Mouse (Mus musculus) spleen, postnatal 14 days (tissue): Measurements from ENCODE around the gene Tmem201.
"Not testable (repeated sequence)": the region's sequence is repeated elsewhere in the genome, so short reads cannot be mapped to it uniquely, and the experiment has no call there.

Source experiments
- DNase-seq, 2 experiments: peaks; one replicate each; pipeline ENCODE4 v3.0.0; 2021 to 2022; ENCODE audit warnings: low spot score in 2 of 2

Gene Tmem201

DNA sequence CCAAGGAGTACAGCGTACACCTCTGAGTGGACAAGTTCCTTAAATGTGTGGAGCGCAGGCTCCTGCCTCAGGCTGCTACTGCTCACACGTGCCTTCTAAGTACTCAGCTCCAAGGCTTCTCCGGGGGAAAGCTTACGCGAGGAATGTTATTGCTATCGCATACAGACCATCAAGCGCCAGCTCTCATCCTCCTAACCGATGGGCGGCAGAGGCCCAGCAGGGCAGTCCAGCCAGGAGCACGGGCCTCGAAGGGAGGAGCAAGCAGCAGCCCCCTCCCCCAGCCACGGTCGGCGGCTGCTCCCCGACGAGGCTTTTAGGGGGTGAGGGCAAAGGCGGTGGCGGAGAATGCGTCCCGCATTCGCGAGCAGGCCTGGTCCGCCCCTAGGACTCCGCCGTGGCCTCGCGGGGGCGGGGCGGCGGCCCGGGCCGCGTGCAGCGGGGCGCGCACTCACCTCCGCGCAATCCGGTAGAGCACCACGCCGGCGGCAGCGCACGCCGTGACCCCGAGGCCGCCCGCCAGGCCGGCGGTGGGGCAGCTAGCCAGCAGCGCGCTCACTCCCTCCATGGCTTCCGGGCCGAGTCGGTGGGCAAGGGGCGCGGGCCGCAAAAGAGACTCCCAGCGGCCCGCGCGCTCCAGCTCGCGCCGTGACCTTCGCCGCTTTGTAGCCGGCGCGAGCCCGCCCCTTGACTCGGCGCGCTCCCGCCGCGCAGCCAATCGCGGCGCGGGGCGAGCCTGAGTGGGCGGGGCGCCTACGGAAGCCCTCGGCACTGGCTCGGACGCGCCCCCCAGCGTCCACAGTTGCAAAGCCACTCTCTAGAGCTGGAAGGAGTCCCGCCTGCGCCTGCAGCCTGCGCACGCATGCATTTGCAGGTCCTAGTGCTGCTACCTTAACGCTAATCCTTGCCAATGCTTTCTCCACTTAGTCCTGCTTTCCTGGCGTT is at the start of gene Tmem201:
Gene Tmem201 (minus strand): TSS at position 662 of the 942 bp plus-strand sequence.
- DNase-seq = peak; percentile 90 to 93

DNA sequence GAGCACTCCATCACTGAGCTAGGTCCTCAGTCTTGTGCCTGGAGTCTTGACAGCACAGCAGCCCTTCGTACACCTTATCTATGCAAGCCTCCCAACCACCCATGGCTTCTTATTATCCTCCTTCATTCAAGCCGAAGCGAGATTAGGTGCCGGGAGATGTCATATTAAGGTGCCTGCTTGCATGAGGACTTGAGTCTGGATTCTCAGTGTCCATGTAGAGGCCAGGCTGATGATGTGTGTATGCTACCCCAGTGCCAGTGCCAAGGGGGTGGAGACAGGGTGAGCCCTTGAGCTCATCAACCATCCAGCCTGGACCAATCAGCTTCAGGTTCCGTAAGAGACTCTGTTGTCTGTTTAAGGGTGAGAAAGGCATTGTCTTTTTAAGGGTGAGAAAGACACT is 47.1 kb upstream of the Tmem201 start:
- DNase-seq = no peak

DNA sequence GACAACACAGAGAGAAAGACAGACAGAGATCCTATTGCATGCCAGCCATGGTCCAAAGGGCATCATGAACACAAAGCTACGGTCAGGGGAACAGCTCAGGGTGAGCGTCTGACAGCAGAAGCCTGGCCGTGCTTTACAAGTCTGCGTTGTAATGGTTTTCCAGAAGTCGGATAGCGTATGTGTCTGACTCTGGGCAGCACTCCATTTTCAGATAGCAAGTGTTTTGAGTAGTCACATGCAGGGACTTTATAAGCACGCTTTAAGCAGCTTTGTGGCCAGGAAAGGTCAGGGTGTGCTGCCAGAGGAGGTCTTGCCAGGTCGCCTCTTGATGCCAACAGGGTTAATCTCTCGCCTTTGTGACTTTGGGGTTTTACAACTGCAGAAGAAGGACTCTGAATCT is 46.5 kb upstream of the Tmem201 start:
- no peak for DNase-seq

DNA sequence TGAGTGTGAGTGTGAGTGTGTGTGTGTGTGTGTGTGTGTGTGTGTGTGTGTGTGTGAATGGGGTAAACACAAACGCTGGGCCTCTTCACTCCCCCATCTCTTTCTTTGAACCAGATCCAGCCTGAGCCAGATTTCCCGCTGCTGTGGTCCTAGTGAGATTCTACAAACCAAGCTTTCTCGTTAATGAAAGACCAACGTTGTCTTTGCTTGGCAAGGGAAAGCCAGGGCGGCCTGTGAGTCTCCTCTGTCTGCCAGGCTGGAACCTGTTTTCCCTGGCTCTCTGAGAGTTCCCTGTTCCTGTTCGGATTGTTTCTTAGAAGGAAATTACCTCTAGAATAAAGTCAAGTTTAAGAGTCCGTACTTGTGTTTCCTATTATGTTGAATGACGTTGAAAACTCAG is 45.1 kb upstream of the Tmem201 start:
- no peak for DNase-seq

DNA sequence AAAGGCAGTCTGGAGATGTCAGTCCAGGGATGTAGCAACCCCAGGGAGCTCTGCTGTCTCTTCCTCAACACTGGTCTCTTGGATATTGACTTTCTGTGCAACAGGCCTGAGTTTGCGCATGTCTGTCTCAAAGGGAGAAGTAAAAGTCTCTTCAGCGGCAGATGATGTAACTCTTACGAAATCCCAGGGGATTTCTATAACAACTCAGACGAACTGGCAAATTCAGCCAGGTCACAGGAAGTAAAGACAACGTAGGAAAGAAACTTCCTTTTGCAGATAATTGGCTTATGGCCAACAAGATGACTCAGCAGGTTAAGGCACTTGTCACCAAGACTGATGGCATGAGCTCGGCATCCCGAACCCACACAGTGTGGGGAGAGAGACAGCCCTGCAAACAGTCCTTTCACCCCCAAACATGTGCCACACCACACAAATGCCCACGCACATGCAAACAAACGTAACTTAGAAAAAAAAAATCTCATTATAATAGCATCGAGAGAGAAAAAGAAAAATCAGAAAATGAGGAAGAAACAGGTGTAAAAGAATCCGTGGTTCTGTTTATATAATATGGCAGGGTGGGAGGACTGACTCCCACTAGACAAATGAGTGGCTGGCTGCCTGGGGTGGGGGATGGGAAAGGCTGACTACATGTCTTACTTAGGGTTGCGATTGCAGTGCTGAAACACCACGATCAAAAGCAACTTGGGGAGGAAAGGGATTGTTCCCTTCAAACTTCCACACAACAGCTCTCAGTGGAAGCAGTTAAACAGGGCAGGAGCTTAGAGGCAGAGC is 42.9 kb upstream of the Tmem201 start:
- no peak for DNase-seq

DNA sequence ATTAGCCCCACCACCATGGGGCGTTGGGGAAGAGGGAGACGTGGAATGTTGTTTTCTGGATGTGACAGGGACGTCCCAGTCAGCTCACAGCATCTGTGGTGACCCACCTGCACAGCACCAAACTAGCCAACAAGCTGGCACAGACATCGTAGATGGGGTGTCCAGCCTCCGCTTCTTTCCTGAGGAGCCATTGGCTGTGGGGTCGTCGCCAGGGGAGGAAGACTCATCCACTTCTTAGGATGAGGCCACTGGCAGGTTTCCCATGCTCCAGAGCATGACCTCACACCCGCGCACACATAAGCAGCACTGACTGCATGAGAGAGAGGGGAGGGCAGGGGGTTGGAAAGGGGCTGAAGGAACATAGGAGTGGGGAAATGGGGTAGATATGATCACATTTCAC is 42.1 kb upstream of the Tmem201 start:
- DNase-seq = no peak

DNA sequence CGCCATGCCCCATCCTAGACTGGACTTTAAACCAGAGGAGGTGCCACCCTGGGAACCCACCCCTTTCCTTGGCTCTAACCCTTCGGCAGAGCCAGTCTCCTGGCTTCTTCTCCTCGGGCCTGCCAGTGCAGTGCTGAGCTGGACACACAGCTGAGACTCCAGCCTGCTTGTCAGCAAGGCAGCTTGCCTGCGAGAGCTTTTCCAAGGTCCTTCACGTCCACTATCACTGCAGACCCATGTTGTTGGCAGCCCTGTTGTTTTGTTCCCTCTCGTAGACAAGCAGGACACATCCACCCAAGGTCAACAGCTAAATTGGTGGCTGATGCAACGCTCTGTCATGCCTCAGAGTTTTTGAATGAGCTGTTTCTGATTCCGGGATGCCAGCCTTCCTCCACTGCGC is 39.3 kb upstream of the Tmem201 start:
- no peak for DNase-seq

DNA sequence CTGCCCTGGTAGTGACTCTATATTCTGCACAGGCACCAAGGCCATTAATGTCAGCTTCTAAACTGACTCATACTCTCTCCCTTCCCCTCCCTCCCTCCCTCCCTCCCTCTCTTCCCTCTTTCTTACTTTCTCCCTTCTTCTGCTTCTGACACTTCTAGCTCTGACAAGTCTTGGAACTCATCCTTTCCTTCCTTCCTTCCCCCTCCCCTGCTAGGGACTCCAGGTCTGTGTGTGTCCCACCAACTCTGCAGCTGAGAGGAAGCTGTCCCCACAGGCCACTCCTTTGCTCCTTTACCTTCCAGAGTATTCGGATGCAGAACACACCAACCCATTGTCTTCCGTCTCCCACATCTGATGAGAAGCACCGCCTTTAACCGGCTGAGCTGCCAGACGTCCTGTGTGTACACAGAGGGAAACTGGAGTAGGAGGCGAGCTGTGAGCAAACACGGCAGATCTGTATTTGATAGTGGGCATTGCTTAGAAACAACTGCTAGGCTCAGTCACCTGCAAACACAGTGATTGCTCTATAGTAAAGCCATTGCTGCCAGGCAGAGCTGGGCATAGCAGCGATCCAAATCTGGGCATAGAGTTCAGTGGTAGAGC is 38.0 kb upstream of the Tmem201 start:
- DNase-seq = no peak

DNA sequence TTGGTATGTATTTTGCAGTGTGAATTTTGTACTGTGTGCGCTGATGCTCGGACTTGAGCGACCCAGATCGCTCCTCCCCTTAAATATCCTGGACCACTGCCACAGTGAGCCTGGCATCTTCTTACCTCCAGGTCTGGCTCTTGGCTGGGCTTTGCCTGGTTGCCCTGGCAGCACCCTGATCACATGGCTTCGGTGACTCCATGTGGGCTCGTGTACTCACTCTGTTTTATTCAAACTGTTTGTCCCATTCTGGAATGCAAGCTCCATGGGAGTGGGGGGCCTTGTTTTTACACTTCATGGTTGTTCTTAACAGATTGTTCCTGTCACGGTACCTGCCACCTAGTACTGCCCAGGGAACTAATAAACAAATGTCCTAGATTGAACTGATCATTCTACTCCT is 37.5 kb upstream of the Tmem201 start:
- DNase-seq = no peak

DNA sequence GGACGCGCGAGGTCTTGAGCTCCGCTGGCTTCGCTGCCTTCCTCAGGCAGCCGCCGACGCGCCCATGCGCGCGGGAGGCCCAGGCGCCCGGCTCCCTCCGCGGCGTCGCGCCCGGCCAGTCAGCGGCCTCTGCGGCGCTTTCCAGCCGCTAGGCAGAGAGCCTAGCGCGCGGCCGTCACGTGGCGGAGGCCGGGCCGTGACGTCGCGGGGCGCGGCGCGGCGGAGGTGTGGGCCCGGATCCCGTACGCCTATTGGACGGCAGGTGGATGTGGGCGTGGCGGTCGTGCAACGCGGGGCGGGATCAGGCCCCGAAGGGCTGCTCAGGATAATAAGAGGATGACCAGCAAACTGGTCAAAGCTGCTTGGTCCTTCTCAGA is 36.2 kb upstream of the Tmem201 start, which contains the start of gene Slc25a33:
Gene Slc25a33 (minus strand): TSS at position 184 of the 377 bp plus-strand sequence.
- DNase-seq = peak; percentile 83 to 90

DNA sequence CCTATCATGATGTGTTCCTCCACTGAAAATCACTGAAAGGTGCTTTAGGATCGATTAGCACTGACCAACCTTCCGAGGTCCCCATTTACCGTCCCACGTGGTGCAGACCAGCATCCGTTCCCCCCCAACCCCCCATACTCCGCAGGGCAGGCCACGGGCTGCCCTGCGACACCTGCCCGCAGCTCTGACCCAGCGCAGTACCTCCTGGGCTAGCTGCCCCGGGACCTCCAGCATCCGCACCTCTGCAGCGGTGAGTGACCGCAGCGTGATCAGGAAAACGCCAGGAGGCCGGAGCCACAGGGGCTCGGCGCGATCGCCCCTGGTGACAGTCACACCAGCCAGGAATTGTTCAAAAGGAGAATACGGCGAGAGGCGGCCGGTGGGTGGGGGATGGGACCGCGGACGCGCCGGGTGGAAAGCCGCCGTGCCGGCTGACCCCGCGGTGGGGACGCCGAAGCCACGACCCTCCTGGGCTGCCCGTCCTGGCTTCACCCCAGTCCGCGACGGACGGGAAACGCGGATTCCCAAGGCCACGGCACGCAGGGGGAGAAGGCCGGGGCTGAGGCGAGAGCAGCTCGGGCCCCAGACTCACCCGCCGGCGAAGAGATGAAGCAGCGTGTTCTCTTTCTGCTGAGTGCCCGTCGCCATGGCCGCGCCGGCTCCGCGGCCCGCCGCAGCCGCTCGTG is 35.7 kb upstream of the Tmem201 start:
- DNase-seq = no peak

DNA sequence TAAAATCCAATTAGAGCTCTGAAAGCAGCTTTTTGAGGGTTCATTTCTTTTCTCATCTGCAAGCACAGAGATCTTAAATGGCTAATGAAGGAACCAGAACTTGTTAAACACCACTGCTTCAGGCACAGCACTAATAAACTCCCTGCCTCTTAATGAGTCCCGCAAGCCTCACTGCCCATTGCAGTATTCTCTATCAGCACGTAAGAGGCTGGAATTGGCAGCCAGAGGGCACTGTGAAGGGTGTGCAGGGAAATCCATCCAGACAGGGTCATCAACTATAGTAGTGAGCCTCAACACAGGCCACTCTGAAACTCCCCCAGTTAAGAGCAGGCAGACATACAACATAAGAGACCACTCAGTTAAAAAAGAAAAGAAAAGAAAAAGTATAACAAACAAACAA is 34.5 kb upstream of the Tmem201 start:
- no peak for DNase-seq

DNA sequence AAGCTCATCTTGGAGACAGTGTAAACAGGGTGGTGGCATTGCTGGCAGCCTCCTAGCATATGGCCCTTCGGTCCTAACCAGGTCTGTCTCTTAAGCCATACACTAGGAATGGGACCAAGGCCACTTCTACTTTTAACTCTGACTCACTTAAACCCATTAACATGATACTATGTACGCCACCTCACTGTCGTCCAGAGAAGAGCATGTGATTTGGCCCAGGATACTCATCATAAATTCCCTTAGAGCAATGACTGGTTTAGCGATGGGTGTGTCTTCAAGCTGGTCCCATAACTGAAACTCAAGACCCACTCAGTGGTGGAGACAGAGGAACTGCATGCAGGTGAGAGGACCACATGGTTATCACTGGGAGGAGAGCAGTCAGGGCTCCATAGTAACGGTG is 27.4 kb upstream of the Tmem201 start:
- no peak for DNase-seq

DNA sequence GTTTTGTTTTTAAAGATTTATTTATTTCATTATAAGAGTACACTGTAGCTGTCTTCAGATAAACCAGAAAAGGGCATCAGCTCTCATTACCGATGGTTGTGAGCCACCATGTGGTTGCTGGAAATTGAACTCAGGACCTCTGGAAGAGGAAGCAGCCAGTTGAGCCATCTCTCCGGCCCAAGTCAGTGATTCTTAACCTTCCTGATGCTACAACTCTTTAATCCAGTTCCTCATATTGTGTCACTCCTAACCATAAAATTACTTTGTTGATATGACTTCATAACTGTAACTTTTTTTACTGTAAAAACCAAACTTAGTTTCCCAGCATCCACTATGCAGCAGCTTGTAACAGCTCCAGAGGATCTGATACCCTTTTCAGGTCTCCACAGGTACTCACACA is 25.5 kb upstream of the Tmem201 start:
- no peak for DNase-seq

DNA sequence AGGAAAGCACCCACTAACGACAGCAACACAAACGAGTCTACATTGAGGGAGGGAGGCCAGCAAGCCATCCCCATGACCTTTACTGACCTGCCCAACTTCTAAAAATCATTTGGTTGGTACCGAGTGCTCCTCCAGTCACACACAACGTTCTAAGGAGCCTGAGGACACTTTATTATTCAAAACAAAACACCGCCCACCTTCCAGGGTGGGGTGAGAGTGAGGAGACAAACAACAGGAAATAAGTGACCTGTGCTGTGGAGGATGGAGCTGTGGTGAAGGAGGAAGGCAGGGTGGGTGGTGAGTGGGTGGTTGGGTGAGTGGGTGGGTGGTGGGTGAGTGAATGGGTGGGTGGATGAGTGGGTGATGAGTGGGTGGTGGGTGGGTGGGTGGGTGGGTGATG is 21.7 kb upstream of the Tmem201 start:
- DNase-seq = no peak

DNA sequence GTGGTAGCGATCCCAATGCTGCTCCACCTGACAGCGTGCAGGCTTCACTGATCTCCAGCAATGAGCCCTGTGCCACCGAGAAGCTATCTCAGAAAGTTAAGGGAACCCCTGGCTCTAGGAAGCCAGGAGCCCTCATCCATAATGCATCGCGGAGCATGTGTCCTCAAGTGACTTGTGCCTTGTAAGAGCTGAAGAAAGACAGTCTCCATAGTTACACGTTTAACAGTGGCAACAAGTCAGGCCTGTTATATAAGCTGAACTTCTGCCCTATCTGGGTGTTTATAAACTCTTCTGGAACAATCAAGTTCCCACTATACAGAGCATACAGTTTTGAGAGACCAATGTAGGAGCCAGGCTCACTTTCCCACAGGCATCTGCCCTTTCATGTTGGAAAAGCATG is 20.6 kb upstream of the Tmem201 start:
- no peak for DNase-seq

DNA sequence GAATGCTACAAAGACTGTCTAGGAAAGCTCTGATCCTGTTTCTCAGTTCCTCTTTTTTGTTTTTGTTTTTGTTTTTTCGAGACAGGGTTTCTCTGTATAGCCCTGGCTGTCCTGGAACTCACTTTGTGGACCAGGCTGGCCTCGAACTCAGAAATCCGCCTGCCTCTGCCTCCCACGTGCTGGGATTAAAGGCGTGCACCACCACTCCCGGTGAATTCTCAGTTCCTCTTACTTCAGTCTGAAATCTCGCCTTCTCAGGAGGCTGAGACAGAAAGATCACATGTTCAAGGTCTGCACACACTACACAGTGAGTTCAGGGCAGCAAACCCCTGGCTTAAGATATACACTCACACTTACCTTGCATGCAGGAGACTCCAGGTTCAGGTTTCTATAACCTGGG is 18.7 kb upstream of the Tmem201 start:
- not testable (repeated sequence) for DNase-seq

DNA sequence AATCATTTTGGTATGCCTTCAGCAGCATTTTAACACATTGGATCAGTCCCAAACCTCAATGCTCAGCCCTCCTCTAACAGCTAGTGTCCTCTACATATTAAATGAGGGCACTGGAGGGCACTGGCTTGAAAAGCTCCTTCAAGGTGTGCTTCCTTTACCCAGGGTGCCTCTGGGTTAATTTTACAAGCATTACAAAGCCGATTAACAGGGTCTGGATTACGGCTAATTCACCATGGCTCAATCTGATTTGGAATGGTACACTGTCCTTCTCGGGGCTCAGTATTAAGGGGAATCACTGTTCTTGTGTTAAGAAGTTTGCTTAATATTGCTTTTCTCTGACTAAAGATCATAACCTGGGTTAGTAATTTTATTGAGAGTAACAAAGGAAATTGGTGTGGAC is 15.0 kb upstream of the Tmem201 start:
- DNase-seq = no peak

DNA sequence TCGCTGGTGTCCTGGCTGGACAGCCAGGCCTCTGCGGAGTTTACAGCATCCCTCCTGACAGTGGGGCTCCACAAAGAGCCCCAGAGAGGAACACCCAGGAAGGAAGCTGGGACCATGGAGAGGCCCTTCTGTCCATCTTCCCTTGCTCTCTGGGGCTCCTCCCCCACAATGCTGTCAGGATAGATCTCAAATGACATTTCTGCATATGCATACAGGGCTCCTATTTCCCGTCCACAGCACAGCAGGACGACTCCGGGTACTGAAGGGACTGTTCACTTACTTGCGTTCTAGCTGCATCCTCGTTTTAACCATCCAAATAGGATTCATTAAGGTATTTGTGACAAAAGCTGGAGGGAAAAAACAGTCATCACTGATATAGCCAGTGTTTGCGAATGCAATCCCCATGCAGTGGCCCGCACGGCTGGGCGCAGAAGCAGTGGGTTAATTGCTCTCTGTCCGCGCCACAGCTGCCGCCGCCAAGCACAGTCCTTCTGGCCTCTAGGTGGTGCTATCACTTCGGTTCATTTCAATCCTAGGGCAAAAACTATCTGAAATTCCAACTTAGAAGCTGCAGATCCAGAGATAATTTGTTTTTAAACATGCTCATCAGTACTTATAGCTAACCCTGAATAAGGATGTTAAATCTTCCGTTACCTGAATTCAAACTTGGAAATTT is 14.4 kb upstream of the Tmem201 start:
- no peak for DNase-seq

DNA sequence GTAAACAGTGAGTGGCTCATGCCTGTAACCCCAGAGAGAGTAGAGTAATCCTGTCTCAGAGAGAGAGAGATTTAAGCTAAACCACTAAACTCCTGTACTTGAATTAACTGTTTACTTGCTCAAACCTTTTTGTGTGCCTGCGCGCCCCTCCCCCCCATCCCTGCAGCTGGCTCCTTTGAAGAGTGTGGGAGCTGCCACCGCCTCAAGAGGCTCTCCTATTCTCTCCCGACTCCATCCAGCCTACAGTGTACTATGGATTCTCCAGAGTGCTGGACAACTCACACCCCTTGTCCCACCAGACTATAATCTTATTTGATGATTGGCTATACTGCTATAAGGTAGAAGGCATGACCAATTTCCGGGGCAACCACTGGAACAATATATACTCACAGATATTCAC is 12.8 kb upstream of the Tmem201 start:
- DNase-seq = no peak

DNA sequence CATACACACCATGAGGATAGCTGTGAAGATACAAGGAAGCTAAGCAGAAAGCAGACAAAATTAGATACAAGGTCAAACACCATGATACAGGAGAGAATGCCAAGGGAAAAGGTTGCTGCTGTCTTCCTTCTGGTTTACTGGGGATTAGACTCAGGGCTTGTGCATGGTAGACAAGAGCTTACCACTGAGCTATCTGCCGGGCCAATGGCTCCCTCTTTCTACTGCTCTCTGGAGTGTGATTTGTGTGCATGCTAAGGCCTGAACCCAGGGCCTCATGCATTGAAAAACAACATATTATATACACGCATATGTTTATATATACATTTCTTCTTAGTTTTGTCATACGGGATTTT is 11.8 kb upstream of the Tmem201 start:
- not testable (repeated sequence) for DNase-seq
